Mouse (Mus musculus) kidney, postnatal 0 days (tissue): Measurements from ENCODE around the gene Hemk1. TPM values are rescaled to one million over a fixed set of nuclear protein-coding genes. Genes with fewer than 3 reads are reported as not detected.

Source experiments
- ATAC-seq: fragments of 200-750 bp; cut with Nextera tagmentation; replicated peaks from 2 replicates; pipeline ENCODE4 v1.8.0; 2017; ENCODE audit warnings: low read depth, moderate number of reproducible peaks, moderate TSS enrichment, moderate library complexity; ENCODE audit not compliant: low FRiP score
- DNase-seq: peaks from one replicate; pipeline ENCODE4 v3.0.0-alpha.2; 2016; ENCODE audit warnings: low spot score
- H3K27ac ChIP-seq: fragments of 300-500 bp; sonication (generic); 2 replicates; pipeline ENCODE4 v1.5.1; 2014; ENCODE audit warnings: mild to moderate bottlenecking
- H3K27me3 ChIP-seq: fragments of 300-500 bp; sonication (generic); 2 replicates; pipeline ENCODE4 v1.6.1; 2014; ENCODE audit warnings: low read length, mixed read lengths; ENCODE audit not compliant: insufficient read depth
- H3K36me3 ChIP-seq: fragments of 300-500 bp; sonication (generic); 2 replicates; pipeline ENCODE4 v1.6.1; 2014; ENCODE audit warnings: low read length, mixed read lengths; ENCODE audit not compliant: insufficient read depth
- H3K4me1 ChIP-seq: fragments of 300-500 bp; sonication (generic); replicated peaks from 2 replicates; pipeline ENCODE4 v1.6.1; 2014; ENCODE audit warnings: antibody characterized with exemption, low read length, mixed read lengths; ENCODE audit not compliant: insufficient read depth
- H3K4me2 ChIP-seq: fragments of 300-500 bp; sonication (generic); 2 replicates; pipeline ENCODE4 v1.6.1; 2014; ENCODE audit warnings: mild to moderate bottlenecking, low read length, moderate library complexity, mixed read lengths
- H3K4me3 ChIP-seq: fragments of 300-500 bp; sonication (generic); replicated peaks from 2 replicates; pipeline ENCODE4 v1.5.1; 2014; ENCODE audit warnings: low read depth, low read length
- H3K9ac ChIP-seq: fragments of 300-500 bp; sonication (generic); 2 replicates; pipeline ENCODE4 v1.6.1; 2014; ENCODE audit warnings: low read depth, low read length
- H3K9me3 ChIP-seq: fragments of 300-500 bp; sonication (generic); replicated peaks from 2 replicates; pipeline ENCODE4 v1.6.1; 2016; ENCODE audit warnings: low read length, inconsistent platforms, mixed read lengths
- CTCF ChIP-seq: IDR thresholded peaks from 2 replicates; pipeline ENCODE4 v1.5.1; 2016; ENCODE audit warnings: antibody characterized with exemption, low read depth, mild to moderate bottlenecking, moderate library complexity
- WGBS: fragments of 180-500 bp; shearing (Covaris S2); extraction: QIAGEN DNeasy Blood & Tissue Kit; methylation state at CpG from one replicate; pipeline ENCODE4 v1.1.7; 2014; 5-methylcytosine and 5-hydroxymethylcytosine counted together
- polyA plus RNA-seq: library from polyadenylated mRNA; unstranded; fragments of >200 nt; fragmentation: Nextera tagmentation; extraction: Ambion mirVana; gene quantifications from 2 replicates; pipeline ENCODE4 v1.2.1, GENCODE M21; 2015

Hemk1 gene
- polyA plus RNA-seq, 1 experiment from 2014 or later: 10.1 TPM

DNA sequence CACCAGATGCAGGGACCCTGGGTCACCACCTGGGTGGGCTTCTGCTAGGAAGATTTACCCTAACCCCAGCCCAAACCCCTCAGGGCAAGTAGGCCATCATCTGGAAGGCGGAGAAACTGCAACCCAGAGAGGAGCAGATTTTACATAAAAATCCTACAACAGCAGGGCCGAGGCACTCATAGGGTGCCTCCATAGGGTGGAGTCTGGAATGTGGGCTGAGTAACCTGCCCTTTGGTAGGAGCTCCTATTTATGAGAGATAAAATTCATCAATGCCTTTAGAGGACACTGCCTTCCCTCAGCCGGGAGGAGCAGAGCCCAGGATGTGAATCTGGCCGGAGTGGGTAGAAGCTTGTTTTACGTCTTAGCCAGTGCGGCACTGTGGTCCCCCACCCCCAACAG lies 39.3 kb downstream of the Hemk1 start:
- ATAC-seq (no peak), DNase-seq (no peak)
- Histone ChIP-seq H3K9me3 (no peaks in the 10 kb centered on the region), H3K9ac (peak overlapping the region; percentile 49; the same call in 1 of the 2 replicates), H3K4me3 (0 out of 2 replicates have a peak overlapping the region, but pooled peaks have one; percentile 12), H3K4me1 (peaks cover 8% of the 10 kb centered on the region), H3K27ac (peak overlapping the region; percentile 43; the same call in 1 of the 2 replicates), H3K36me3 (peaks cover 23% of the 10 kb centered on the region; the same call in 1 of the 2 replicates), H3K27me3 (no peaks in the 10 kb centered on the region), H3K4me2 (peak overlapping the region; percentile 86)
- peak; percentile 6; the same call in 1 of the 2 replicates for TF ChIP-seq CTCF
- 82% methylated on average over 6 of the region's 6 CpGs for WGBS

DNA sequence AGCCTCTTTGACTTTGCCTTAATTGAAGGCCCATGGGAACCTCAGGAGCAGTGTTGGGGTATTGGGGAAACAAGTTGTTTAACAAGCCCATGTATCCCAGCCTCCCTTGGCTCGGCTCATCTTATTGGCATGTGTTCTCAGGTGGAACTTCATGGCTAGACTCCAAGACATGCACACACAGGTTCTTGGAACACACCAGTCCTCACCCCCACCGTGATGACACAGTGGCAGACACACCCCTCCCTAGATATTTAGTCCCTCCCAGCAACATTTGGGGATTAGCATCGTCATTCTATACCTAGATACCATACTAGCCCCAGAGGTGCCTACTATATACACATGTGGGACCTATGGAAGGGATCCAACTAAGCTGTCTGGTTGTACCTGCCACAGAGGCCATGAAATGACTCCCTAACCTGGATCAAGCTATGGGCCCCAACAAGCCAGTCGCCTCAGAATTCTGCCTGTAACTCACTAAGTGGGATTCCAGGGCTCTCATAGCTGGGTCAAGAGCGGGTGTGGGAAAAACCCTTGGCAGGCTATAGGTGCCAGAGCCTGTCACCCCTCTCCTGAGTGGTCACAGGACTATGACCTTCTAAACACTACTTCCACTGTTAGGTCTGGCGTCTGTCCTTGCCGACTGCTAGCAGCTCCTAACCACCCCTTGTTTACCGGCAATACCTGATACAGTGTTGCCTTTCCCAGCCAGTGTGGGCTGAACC lies 39.9 kb downstream of the Hemk1 start:
- Histone ChIP-seq H3K36me3 (peaks cover 23% of the 10 kb centered on the region; the same call in 1 of the 2 replicates), H3K4me3 (peak overlapping the region; percentile 73), H3K4me1 (peaks cover 8% of the 10 kb centered on the region), H3K9ac (no peak overlapping the region), H3K27me3 (no peaks in the 10 kb centered on the region), H3K4me2 (peak overlapping the region; percentile 86), H3K27ac (peak overlapping the region; percentile 92), H3K9me3 (no peaks in the 10 kb centered on the region)
- ATAC-seq (no peak), DNase-seq (no peak)
- no peak for TF ChIP-seq CTCF
- WGBS: 63% methylated on average over 8 of the region's 8 CpGs

DNA sequence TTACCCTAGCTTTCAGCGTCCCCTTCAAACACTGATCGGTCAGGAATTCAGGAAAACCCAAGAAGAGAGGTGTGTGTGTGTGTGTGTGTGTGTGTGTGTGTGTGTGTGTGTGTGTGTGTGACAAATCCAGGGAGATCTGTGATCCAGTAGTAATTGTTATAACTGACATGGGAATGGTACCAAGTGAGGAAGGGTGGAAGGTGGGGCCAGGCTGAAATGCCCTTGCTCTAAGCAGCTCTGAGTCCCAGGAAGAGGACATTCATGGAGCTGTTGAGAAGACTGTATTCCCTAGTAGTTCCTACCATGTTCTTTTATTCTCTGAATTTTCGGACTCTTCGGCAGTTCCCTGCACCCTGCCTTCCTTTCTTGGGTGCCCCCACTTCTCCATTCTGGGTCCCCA lies 40.5 kb downstream of the Hemk1 start:
- Histone ChIP-seq H3K9ac (peak overlapping the region; percentile 86), H3K27ac (peak overlapping the region; percentile 92)

DNA sequence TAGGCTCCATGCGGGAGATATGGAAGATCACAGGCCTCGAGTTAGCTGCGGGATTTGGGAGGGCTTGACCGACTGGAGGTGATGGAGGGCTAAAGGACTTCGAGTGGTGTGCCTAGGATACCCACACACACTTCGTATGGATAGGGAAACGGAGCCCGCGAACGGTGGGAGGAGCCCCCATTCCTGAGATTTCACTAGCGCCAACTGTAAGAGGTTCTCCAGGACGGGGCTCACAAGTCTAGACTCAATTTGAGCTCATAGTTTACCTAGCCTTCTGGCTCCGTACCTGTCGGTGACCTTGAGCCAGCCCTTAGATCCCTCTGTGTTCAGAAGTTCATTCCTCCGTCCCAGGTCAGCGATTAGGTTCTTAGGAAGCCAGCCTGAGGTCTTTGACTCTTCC lies 41.1 kb downstream of the Hemk1 start:
- DNase-seq (peak; percentile 56), ATAC-seq (no peak)
- H3K36me3 ChIP-seq: peaks cover 23% of the 10 kb centered on the region; the same call in 1 of the 2 replicates
- H3K27ac ChIP-seq: peak overlapping the region; percentile 92
- no peaks in the 10 kb centered on the region for H3K27me3 ChIP-seq
- H3K4me3 ChIP-seq: peak overlapping the region; percentile 73
- H3K4me2 ChIP-seq: peak overlapping the region; percentile 86
- H3K4me1 ChIP-seq: peaks cover 8% of the 10 kb centered on the region
- 3% methylated on average over 16 of the region's 16 CpGs for WGBS
- no peak for TF ChIP-seq CTCF
- H3K9ac ChIP-seq: peak overlapping the region; percentile 86
- H3K9me3 ChIP-seq: no peaks in the 10 kb centered on the region

More for the DNA sequence above, 40.5 kb downstream of the Hemk1 start:
- Histone ChIP-seq H3K36me3 (peaks cover 23% of the 10 kb centered on the region; the same call in 1 of the 2 replicates), H3K4me2 (peak overlapping the region; percentile 86), H3K4me3 (peak overlapping the region; percentile 73), H3K4me1 (peaks cover 8% of the 10 kb centered on the region), H3K9me3 (no peaks in the 10 kb centered on the region), H3K27me3 (no peaks in the 10 kb centered on the region)
- ATAC-seq: no peak
- WGBS: 67% methylated on average over 4 of the region's 4 CpGs
- no peak for TF ChIP-seq CTCF
- DNase-seq: no peak

DNA sequence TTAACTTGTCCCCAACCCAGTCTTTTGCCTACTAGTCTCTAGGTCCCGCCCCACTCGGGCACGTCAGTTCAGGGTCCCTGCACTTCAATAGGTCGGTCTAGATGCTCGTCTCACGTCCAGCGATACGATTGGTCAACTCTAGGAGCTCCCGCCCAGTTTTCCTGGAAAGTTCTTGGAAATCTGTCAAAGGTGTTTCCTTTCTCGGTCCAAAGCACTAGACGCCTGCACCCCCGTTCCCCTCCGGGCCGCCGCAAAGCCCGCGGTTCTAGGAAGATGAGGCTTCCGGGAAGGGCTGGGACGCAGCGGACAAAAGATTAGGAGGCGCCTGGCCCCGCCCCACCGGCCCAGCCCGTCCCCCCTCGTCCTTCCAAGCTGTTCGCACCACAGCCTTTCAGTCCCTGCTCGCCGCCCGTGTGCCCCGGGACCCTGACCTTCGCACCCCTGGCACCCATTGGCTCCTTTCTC lies 41.6 kb downstream of the Hemk1 start:
- Histone ChIP-seq H3K36me3 (peaks cover 17% of the 10 kb centered on the region; the same call in 1 of the 2 replicates), H3K9ac (peak overlapping the region; percentile 86), H3K27me3 (no peaks in the 10 kb centered on the region), H3K4me1 (peaks cover 8% of the 10 kb centered on the region), H3K4me2 (peak overlapping the region; percentile 86), H3K4me3 (peak overlapping the region; percentile 73), H3K9me3 (no peaks in the 10 kb centered on the region), H3K27ac (peak overlapping the region; percentile 92)
- under 1% methylated on average over 31 of the region's 31 CpGs for WGBS
- 0 out of 2 replicates have a peak, but pooled peaks have one; percentile 0 for TF ChIP-seq CTCF
- ATAC-seq (peak; percentile 95), DNase-seq (peak; percentile 99)

DNA sequence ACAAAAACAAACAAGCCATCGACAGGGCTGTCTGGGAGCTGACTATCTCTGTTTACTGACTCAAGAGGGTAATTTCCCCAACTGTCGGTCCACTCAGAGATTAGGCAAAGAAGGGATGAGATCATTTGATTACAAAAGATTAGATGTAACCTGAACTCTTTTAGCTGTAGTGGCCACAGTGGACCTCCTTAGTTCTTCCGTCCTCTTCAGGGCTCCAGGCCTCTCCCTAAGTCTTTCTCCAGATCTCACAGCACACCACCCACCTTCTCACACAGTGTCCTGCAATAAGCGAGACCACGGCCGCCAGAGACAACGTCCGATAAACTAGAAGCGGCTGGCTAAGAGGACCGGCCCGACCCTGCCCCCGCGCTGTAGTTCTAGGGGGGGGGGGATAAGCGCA lies 42.1 kb downstream of the Hemk1 start:
- 1% methylated on average over 14 of the region's 14 CpGs for WGBS

More for the DNA sequence above, 42.1 kb downstream of the Hemk1 start:
- Histone ChIP-seq H3K4me2 (peak overlapping the region; percentile 86), H3K9ac (peak overlapping the region; percentile 52), H3K27ac (peak overlapping the region; percentile 92), H3K4me3 (peak overlapping the region; percentile 73), H3K9me3 (no peaks in the 10 kb centered on the region), H3K27me3 (no peaks in the 10 kb centered on the region), H3K36me3 (peaks cover 12% of the 10 kb centered on the region; the same call in 1 of the 2 replicates), H3K4me1 (peaks cover 8% of the 10 kb centered on the region)
- DNase-seq: peak; percentile 69
- ATAC-seq: peak; percentile 38; the same call in 1 of the 2 replicates
- 0 out of 2 replicates have a peak, but pooled peaks have one; percentile 13 for TF ChIP-seq CTCF
